Mouse (Mus musculus): ENCODE data around the gene Tubb1. TPM values are rescaled to one million over a fixed set of nuclear protein-coding genes. Genes with fewer than 3 reads are reported as not detected.

Tubb1 gene
- polyA plus RNA-seq, 1 experiment from 2014 or later = 2.6 TPM

DNA sequence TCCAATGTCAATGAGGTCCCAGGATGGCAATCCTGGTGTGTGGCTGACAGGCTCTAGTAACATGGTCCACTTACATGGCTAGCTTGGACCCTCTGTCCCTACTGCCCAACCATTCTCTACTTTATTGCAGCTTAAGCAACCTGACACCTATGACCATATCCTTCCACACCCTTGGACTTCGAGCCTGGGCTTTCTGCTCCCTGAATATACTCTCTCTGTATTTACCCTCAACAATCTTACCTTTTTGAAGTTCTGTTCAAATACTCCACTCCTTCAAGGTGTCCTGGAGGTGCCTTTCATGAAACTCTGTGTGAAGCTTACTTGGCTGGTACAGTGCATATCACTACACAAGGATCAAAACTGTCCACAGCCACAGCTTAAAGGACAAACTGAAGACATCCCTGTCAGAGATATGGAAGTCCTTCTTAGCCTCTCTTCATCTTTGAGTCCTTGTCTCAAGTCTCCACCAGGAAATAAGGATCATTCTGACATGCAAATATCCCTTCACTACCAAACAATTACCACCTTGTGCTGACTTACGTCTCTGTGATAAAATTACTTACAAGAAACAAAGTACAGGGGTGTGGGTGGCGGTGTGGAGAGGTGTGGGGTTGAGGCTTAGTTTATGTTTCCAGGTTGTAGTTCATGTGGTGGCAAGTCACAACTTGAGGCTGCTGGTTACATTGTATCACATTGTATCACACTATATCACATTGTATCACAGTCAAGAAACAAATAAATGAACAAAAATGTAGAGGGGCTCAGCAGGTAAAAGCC, 27.2 kb downstream of the Tubb1 start:
- H3K4me3 ChIP-seq (replicated peaks) = no peak overlapping the region
- peaks cover 6% of the 10 kb centered on the region for H3K4me1 ChIP-seq
- ATAC-seq (replicated peaks; ENCODE audit: low FRiP score) = no peak
- no peak overlapping the region for H3K9ac ChIP-seq
- no peaks in the 10 kb centered on the region for H3K36me3 ChIP-seq
- no peak overlapping the region for H3K27ac ChIP-seq
- H3K27me3 ChIP-seq = no peaks in the 10 kb centered on the region
- H3K9me3 ChIP-seq (replicated peaks) = no peaks in the 10 kb centered on the region
- no peak overlapping the region for H3K4me2 ChIP-seq
- 69% methylated on average over 3 of the region's 3 CpGs for whole genome bisulfite sequencing

- Histone ChIP-seq H3K9me3 (replicated peaks) (no peaks in the 10 kb centered on the region), H3K4me1 (no peaks in the 10 kb centered on the region), H3K4me2 (no peak overlapping the region), H3K9ac (no peak overlapping the region), H3K27ac (no peak overlapping the region), H3K4me3 (replicated peaks) (no peak overlapping the region), H3K36me3 (no peaks in the 10 kb centered on the region), H3K27me3 (no peaks in the 10 kb centered on the region)
- 75% methylated on average over 5 of the region's 5 CpGs for WGBS
- no peak for ATAC-seq (replicated peaks; ENCODE audit: low FRiP score)
Observed at GRCm38 (mm10) chr2:174478746-174479145, 28.3 kb downstream of the Tubb1 start.

GRCm38 (mm10) chr2:174487005-174487404, 36.5 kb downstream of the Tubb1 start:
- H3K4me1 ChIP-seq = no peaks in the 10 kb centered on the region
- no peak overlapping the region for H3K4me2 ChIP-seq
- H3K36me3 ChIP-seq = no peaks in the 10 kb centered on the region
- H3K27ac ChIP-seq = no peak overlapping the region
- no peak overlapping the region for H3K4me3 ChIP-seq (replicated peaks)
- 82% methylated on average over 5 of the region's 5 CpGs for WGBS
- H3K27me3 ChIP-seq = no peaks in the 10 kb centered on the region
- no peak overlapping the region for H3K9ac ChIP-seq
- no peaks in the 10 kb centered on the region for H3K9me3 ChIP-seq (replicated peaks)
- ATAC-seq (replicated peaks; ENCODE audit: low FRiP score) = no peak

- no peaks in the 10 kb centered on the region for H3K36me3 ChIP-seq
- H3K9ac ChIP-seq = no peak overlapping the region
- no peak for ATAC-seq (replicated peaks; ENCODE audit: low FRiP score)
- H3K4me1 ChIP-seq = no peaks in the 10 kb centered on the region
- H3K4me2 ChIP-seq = no peak overlapping the region
- no peaks in the 10 kb centered on the region for H3K27me3 ChIP-seq
- no peak overlapping the region for H3K27ac ChIP-seq
- WGBS = 74% methylated on average over 2 of the region's 2 CpGs
- H3K4me3 ChIP-seq (replicated peaks) = no peak overlapping the region
- no peaks in the 10 kb centered on the region for H3K9me3 ChIP-seq (replicated peaks)
Observed at GRCm38 (mm10) chr2:174492858-174493257, 42.4 kb downstream of the Tubb1 start.

- ATAC-seq (replicated peaks; ENCODE audit: low FRiP score) = no peak
- H3K9ac ChIP-seq = no peak overlapping the region
Observed at GRCm38 (mm10) chr2:174500814-174501503, 50.5 kb downstream of the Tubb1 start.

DNA sequence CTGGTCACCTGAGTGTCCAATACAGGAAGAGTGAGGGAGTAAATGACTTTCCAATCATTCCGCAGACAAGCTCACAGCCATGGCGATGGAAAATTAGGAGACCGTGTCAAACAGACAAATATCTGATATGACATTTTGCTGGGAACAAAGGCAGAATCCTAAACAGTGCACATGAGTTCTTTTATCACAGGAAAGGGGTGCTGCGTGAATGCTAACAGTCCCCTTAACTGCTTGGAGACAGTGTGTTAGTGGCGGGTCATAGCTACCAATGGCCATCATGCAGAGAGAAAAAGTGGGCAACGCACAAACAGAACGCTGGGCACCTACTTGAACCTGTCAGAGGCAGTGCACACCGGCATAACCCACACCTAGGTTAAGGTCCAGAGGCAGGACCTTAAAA, 51.0 kb downstream of the Tubb1 start:
- no peaks in the 10 kb centered on the region for H3K36me3 ChIP-seq
- H3K9me3 ChIP-seq (replicated peaks) = no peaks in the 10 kb centered on the region
- H3K4me1 ChIP-seq = peaks cover 11% of the 10 kb centered on the region
- no peak overlapping the region for H3K4me3 ChIP-seq (replicated peaks)
- 91% methylated on average over 8 of the region's 8 CpGs for WGBS
- no peak overlapping the region for H3K4me2 ChIP-seq
- H3K9ac ChIP-seq = no peak overlapping the region
- H3K27ac ChIP-seq = no peak overlapping the region
- H3K27me3 ChIP-seq = no peaks in the 10 kb centered on the region
- ATAC-seq (replicated peaks; ENCODE audit: low FRiP score) = no peak

More at GRCm38 (mm10) chr2:174500814-174501503, 50.5 kb downstream of the Tubb1 start:
- H3K36me3 ChIP-seq = no peaks in the 10 kb centered on the region
- H3K27ac ChIP-seq = no peak overlapping the region
- H3K4me2 ChIP-seq = no peak overlapping the region
- no peaks in the 10 kb centered on the region for H3K27me3 ChIP-seq
- no peaks in the 10 kb centered on the region for H3K9me3 ChIP-seq (replicated peaks)
- WGBS = 82% methylated on average over 14 of the region's 14 CpGs
- H3K4me3 ChIP-seq (replicated peaks) = no peak overlapping the region
- H3K4me1 ChIP-seq = peaks cover 11% of the 10 kb centered on the region

- 0 out of 2 replicates have a peak overlapping the region, but pooled peaks have one; percentile 47 for H3K4me2 ChIP-seq
- no peak overlapping the region for H3K4me3 ChIP-seq (replicated peaks)
- no peak for ATAC-seq (replicated peaks; ENCODE audit: low FRiP score)
- no peaks in the 10 kb centered on the region for H3K36me3 ChIP-seq
- no peaks in the 10 kb centered on the region for H3K27me3 ChIP-seq
- H3K27ac ChIP-seq = no peak overlapping the region
- WGBS = 29% methylated on average over 5 of the region's 5 CpGs
- no peak overlapping the region for H3K9ac ChIP-seq
- H3K9me3 ChIP-seq (replicated peaks) = no peaks in the 10 kb centered on the region
- peaks cover 11% of the 10 kb centered on the region for H3K4me1 ChIP-seq
Observed at GRCm38 (mm10) chr2:174502321-174502720, 51.8 kb downstream of the Tubb1 start.

- WGBS = 45% methylated on average over 25 of the region's 25 CpGs
- Histone ChIP-seq H3K27ac (no peak overlapping the region), H3K4me1 (peaks cover 11% of the 10 kb centered on the region), H3K36me3 (no peaks in the 10 kb centered on the region), H3K4me2 (peak overlapping the region; percentile 47), H3K4me3 (replicated peaks) (no peak overlapping the region), H3K9ac (no peak overlapping the region), H3K27me3 (no peaks in the 10 kb centered on the region), H3K9me3 (replicated peaks) (no peaks in the 10 kb centered on the region)
- ATAC-seq (replicated peaks; ENCODE audit: low FRiP score) = 0 out of 2 replicates have a peak, but pooled peaks have one; percentile 73
Observed at GRCm38 (mm10) chr2:174502831-174503460, 52.5 kb downstream of the Tubb1 start.

Other genes starting within 250 kb of the Tubb1 start
- 1,546 and 1,642 TPM in 2 replicates for gene Gnas, start 166.4 kb upstream of the Tubb1 start, polyA plus RNA-seq (2015; fragmentation: Nextera tagmentation; extraction: Ambion mirVana)
- gene Gm20721, start 104.0 kb upstream of the Tubb1 start, polyA plus RNA-seq (2015; fragmentation: Nextera tagmentation; extraction: Ambion mirVana) = 13.1 and 15.7 TPM in 2 replicates
- gene Nelfcd, start 34.9 kb upstream of the Tubb1 start, polyA plus RNA-seq (2015; fragmentation: Nextera tagmentation; extraction: Ambion mirVana) = 112 and 130 TPM in 2 replicates
- 133 and 136 TPM in 2 replicates for gene Ctsz, start 11.7 kb upstream of the Tubb1 start, polyA plus RNA-seq (2015; fragmentation: Nextera tagmentation; extraction: Ambion mirVana)
- 849 and 854 TPM in 2 replicates for gene Atp5e, start 13.4 kb downstream of the Tubb1 start, polyA plus RNA-seq (2015; fragmentation: Nextera tagmentation; extraction: Ambion mirVana)
- gene Prelid3b, start 22.4 kb downstream of the Tubb1 start, polyA plus RNA-seq (2015; fragmentation: Nextera tagmentation; extraction: Ambion mirVana) = 109 and 110 TPM in 2 replicates
- gene Zfp831, start 192.8 kb downstream of the Tubb1 start, polyA plus RNA-seq (2015; fragmentation: Nextera tagmentation; extraction: Ambion mirVana) = not detected in 2 replicates